Mouse (Mus musculus) midbrain, embryonic 13.5 days (tissue): ENCODE results near the gene Ythdf2. TPM values are rescaled to one million over a fixed set of nuclear protein-coding genes. Genes with fewer than 3 reads are reported as not detected.

Experiments used
- ATAC-seq: fragments of 200-750 bp; cut with Nextera tagmentation; 2 replicates; pipeline ENCODE4 v1.8.0; 2017; ENCODE audit warnings: mild to moderate bottlenecking, moderate TSS enrichment, moderate library complexity
- H3K27ac ChIP-seq: fragments of 300-500 bp; sonication (generic); 2 replicates; pipeline ENCODE4 v1.5.1; 2015; ENCODE audit warnings: inconsistent platforms, mild to moderate bottlenecking, moderate library complexity
- H3K27me3 ChIP-seq: fragments of 300-500 bp; sonication (generic); 2 replicates; pipeline ENCODE4 v1.6.1; 2015; ENCODE audit warnings: mild to moderate bottlenecking, inconsistent platforms
- H3K36me3 ChIP-seq: fragments of 300-500 bp; sonication (generic); 2 replicates; pipeline ENCODE4 v1.6.1; 2015; ENCODE audit warnings: mild to moderate bottlenecking, inconsistent platforms
- H3K4me1 ChIP-seq: fragments of 300-500 bp; sonication (generic); replicated peaks from 2 replicates; pipeline ENCODE4 v1.6.1; 2015; ENCODE audit warnings: inconsistent platforms
- H3K4me2 ChIP-seq: fragments of 300-500 bp; sonication (generic); replicated peaks from 2 replicates; pipeline ENCODE4 v1.6.1; 2015; ENCODE audit warnings: moderate library complexity, mild to moderate bottlenecking, inconsistent platforms
- H3K4me3 ChIP-seq: fragments of 300-500 bp; sonication (generic); replicated peaks from 2 replicates; pipeline ENCODE4 v1.5.1; 2015; ENCODE audit warnings: mild to moderate bottlenecking, inconsistent platforms
- H3K9ac ChIP-seq: fragments of 300-500 bp; sonication (generic); replicated peaks from 2 replicates; pipeline ENCODE4 v1.6.1; 2015; ENCODE audit warnings: mild to moderate bottlenecking, inconsistent platforms
- H3K9me3 ChIP-seq: fragments of 300-500 bp; sonication (generic); 2 replicates; pipeline ENCODE4 v1.6.1; 2016; ENCODE audit warnings: mild to moderate bottlenecking, inconsistent platforms
- WGBS: fragments of 180-500 bp; shearing (Covaris S2); methylation state at CpG from one replicate; pipeline ENCODE4 v1.1.7; 2015; 5-methylcytosine and 5-hydroxymethylcytosine counted together
- microRNA-seq: library from miRNA; unstranded; fragments of <30 nt; microRNA quantifications from one replicate; pipeline ENCODE4, GENCODE M21; 2016
- polyA plus RNA-seq: library from polyadenylated mRNA; unstranded; fragments of >200 nt; fragmentation: Nextera tagmentation; extraction: Ambion mirVana; gene quantifications from 2 replicates; pipeline ENCODE4 v1.2.1, GENCODE M21; 2015

Ythdf2 gene
- polyA plus RNA-seq, 1 experiment from 2014 or later = 146 TPM

DNA sequence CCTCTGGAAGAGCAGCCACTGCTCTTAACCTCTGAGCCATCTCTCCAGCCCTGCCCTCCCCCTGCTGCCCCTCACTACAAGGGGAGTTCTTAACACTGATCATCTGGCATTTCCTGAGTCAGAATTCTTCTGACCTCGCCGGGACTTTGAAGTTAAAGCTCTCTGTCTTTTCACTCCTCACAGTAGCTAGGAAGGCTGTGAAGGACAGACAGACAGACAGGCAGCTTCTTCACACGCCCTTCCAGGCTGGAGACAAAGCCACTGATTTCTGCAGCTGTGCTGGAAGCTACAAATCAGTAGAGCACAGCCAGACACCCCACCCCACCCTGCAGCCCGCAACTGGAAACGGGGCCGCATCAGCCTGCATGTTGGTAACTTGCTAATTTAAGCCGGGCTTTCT is 75.1 kb downstream of the Ythdf2 start:
- H3K36me3 ChIP-seq = no peaks in the 10 kb centered on the region
- no peak overlapping the region for H3K4me3 ChIP-seq
- 82% methylated on average over 7 of the region's 7 CpGs for WGBS
- H3K27ac ChIP-seq = no peak overlapping the region
- H3K4me1 ChIP-seq = no peaks in the 10 kb centered on the region
- H3K4me2 ChIP-seq = no peak overlapping the region
- H3K9ac ChIP-seq = no peak overlapping the region
- ATAC-seq = no peak
- peaks cover 15% of the 10 kb centered on the region for H3K27me3 ChIP-seq
- H3K9me3 ChIP-seq = no peaks in the 10 kb centered on the region

Small RNA genes within 50 kb of the gene (microRNA-seq; reads per million reads assigned to microRNA genes)
- not detected for gene Gm22033

Other genes with a start within 250 kb of the Ythdf2 start
- gene Gm10300, start 137.6 kb downstream of the Ythdf2 start, polyA plus RNA-seq = not detected in 2 replicates
- gene Epb41, start 137.0 kb downstream of the Ythdf2 start, polyA plus RNA-seq = 120 and 122 TPM in 2 replicates
- 0.09 and 0.24 TPM in 2 replicates for gene Oprd1, start 67.8 kb downstream of the Ythdf2 start, polyA plus RNA-seq
- 49.4 and 50.3 TPM in 2 replicates for gene Gmeb1, start 49.3 kb upstream of the Ythdf2 start, polyA plus RNA-seq
- 53.6 and 54.1 TPM in 2 replicates for gene Taf12, start 62.1 kb upstream of the Ythdf2 start, polyA plus RNA-seq
- 0.58 and 0.92 TPM in 2 replicates for gene Rab42, start 91.1 kb upstream of the Ythdf2 start, polyA plus RNA-seq
- gene Trnau1ap, start 117.2 kb upstream of the Ythdf2 start, polyA plus RNA-seq = 78.6 and 83.6 TPM in 2 replicates
- gene Rcc1, start 141.3 kb upstream of the Ythdf2 start, polyA plus RNA-seq = 54.1 and 54.6 TPM in 2 replicates
- gene Phactr4, start 210.2 kb upstream of the Ythdf2 start, polyA plus RNA-seq = 13.0 and 14.3 TPM in 2 replicates